Comparison of ENCODE assay signal across 10 mouse cellular contexts in the genomic region with DNA sequence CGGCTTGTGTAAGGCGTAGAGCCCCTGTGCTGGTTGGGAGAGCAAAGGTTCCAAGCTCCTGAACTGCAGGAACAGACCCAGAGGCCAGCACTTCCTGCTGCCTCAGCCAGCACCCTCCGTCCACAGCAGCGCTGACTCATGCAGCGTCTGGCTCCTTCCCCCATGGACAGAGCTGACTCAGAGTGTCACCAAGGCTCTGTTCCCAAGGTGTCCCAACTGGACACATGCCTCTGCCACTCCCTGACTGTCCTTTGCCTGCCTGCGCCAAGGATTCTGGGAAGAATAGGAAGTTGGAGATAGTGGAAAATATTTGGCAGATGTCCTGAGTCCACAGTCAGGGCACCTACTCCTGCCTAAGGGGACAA. TPM values are rescaled to one million over a fixed set of nuclear protein-coding genes. Genes with fewer than 3 reads are reported as not detected.
DNase-seq lines count a peak whose midpoint lies in the region; ATAC-seq lines count a peak whose summit lies in the region.
"Had no signal": no experiment of that assay in that cellular context is flagged by ENCODE, and none has a peak within 500 bp of the region (broad histone marks: within the 10 kb centered on the region; RNA-seq: fewer than 3 reads in every experiment).

No protein-coding gene starts in this region.

- peaks cover 11% of the 10 kb centered on the region for H3K4me1 ChIP-seq in hindbrain, embryonic 10.5 days (replicated peaks)
- 0 out of 2 replicates have a peak, but pooled peaks cover 3% of the 10 kb centered on the region for H3K4me1 ChIP-seq in hindbrain, embryonic 13.5 days (replicated peaks)
- 0 out of 2 replicates have a peak, but pooled peaks cover 5% of the 10 kb centered on the region for H3K4me1 ChIP-seq in liver, embryonic 13.5 days (replicated peaks)
- peaks cover 3% of the 10 kb centered on the region; the same call in 1 of the 2 replicates for H3K4me1 ChIP-seq in stomach, embryonic 16.5 days (ENCODE audit: control insufficient read depth, insufficient read depth, low read length)
- H3K4me1 ChIP-seq in forebrain, embryonic 13.5 days, result no peaks in the 10 kb centered on the region
- H3K4me1 ChIP-seq: midbrain, embryonic 12.5 days had no signal

- no peaks in the 10 kb centered on the region for H3K27me3 ChIP-seq in hindbrain, embryonic 10.5 days (ENCODE audit: insufficient read depth, poor library complexity, severe bottlenecking)
- H3K27me3 ChIP-seq in hindbrain, embryonic 13.5 days, result no peaks in the 10 kb centered on the region
- 0 out of 2 replicates have a peak, but pooled peaks cover 3% of the 10 kb centered on the region for H3K27me3 ChIP-seq in liver, embryonic 13.5 days
- no peaks in the 10 kb centered on the region for H3K27me3 ChIP-seq in stomach, embryonic 16.5 days (ENCODE audit: control insufficient read depth, insufficient read depth, low read length)
- H3K27me3 ChIP-seq in forebrain, embryonic 13.5 days, result no peaks in the 10 kb centered on the region
- H3K27me3 ChIP-seq: midbrain, embryonic 12.5 days had no signal

- no peak for DNase-seq in hindbrain, embryonic 10.5 days (ENCODE audit: low spot score)
- peak; percentile 71 for DNase-seq in heart, postnatal 25 days (ENCODE audit: low spot score)
- no peak for DNase-seq in liver, embryonic 13.5 days
- DNase-seq in retina, embryonic 14.5 days (ENCODE audit: low spot score), result no peak
- DNase-seq in cerebellum, adult 11 months, result no peak

- intact Hi-C loops in heart, postnatal 25 days (cut with DNase I), result no loop called here

- WGBS in hindbrain, embryonic 10.5 days, result 74% methylated on average over 6 of the region's 6 CpGs
- 75% methylated on average over 6 of the region's 6 CpGs for WGBS in hindbrain, embryonic 13.5 days
- 30% methylated on average over 6 of the region's 6 CpGs for WGBS in liver, embryonic 13.5 days (ENCODE audit: insufficient replicate concordance)
- WGBS in stomach, embryonic 16.5 days, result 49% methylated on average over 6 of the region's 6 CpGs
- 80% methylated on average over 6 of the region's 6 CpGs for WGBS in forebrain, embryonic 13.5 days

- no peak overlapping the region for H3K4me2 ChIP-seq in hindbrain, embryonic 13.5 days
- H3K4me2 ChIP-seq in liver, embryonic 13.5 days, result no peak overlapping the region
- no peak overlapping the region for H3K4me2 ChIP-seq in stomach, embryonic 16.5 days (ENCODE audit: low read depth, low read length)
- no peak overlapping the region for H3K4me2 ChIP-seq in forebrain, embryonic 13.5 days
- H3K4me2 ChIP-seq: midbrain, embryonic 12.5 days had no signal

- no peak overlapping the region for H3K9ac ChIP-seq in hindbrain, embryonic 13.5 days
- H3K9ac ChIP-seq in liver, embryonic 13.5 days, result no peak overlapping the region
- H3K9ac ChIP-seq in stomach, embryonic 16.5 days (ENCODE audit: low read length), result 0 out of 2 replicates have a peak overlapping the region, but pooled peaks have one; percentile 21
- H3K9ac ChIP-seq in forebrain, embryonic 13.5 days, result no peak overlapping the region
- H3K9ac ChIP-seq: midbrain, embryonic 12.5 days had no signal

- H3K9me3 ChIP-seq in hindbrain, embryonic 10.5 days, result no peaks in the 10 kb centered on the region
- H3K9me3 ChIP-seq in hindbrain, embryonic 13.5 days, result no peaks in the 10 kb centered on the region
- no peaks in the 10 kb centered on the region for H3K9me3 ChIP-seq in liver, embryonic 13.5 days (replicated peaks)
- H3K9me3 ChIP-seq in stomach, embryonic 16.5 days (replicated peaks; ENCODE audit: control insufficient read depth, low read length), result no peaks in the 10 kb centered on the region
- H3K9me3 ChIP-seq in forebrain, embryonic 13.5 days (replicated peaks), result no peaks in the 10 kb centered on the region
- H3K9me3 ChIP-seq: midbrain, embryonic 12.5 days had no signal

- H3K27ac ChIP-seq in hindbrain, embryonic 10.5 days, result 0 out of 2 replicates have a peak overlapping the region, but pooled peaks have one; percentile 17
- H3K27ac ChIP-seq in hindbrain, embryonic 13.5 days, result no peak overlapping the region
- H3K27ac ChIP-seq in liver, embryonic 13.5 days, result no peak overlapping the region
- H3K27ac ChIP-seq in stomach, embryonic 16.5 days (ENCODE audit: low read length), result no peak overlapping the region
- no peak overlapping the region for H3K27ac ChIP-seq in forebrain, embryonic 13.5 days
- H3K27ac ChIP-seq: midbrain, embryonic 12.5 days had no signal

- H3K36me3 ChIP-seq in hindbrain, embryonic 10.5 days, result no peaks in the 10 kb centered on the region
- no peaks in the 10 kb centered on the region for H3K36me3 ChIP-seq in hindbrain, embryonic 13.5 days
- no peaks in the 10 kb centered on the region for H3K36me3 ChIP-seq in liver, embryonic 13.5 days
- no peaks in the 10 kb centered on the region for H3K36me3 ChIP-seq in stomach, embryonic 16.5 days (ENCODE audit: control insufficient read depth, insufficient read depth, low read length)
- no peaks in the 10 kb centered on the region for H3K36me3 ChIP-seq in forebrain, embryonic 13.5 days (ENCODE audit: poor library complexity, severe bottlenecking)
- H3K36me3 ChIP-seq: midbrain, embryonic 12.5 days had no signal

- no peak for ATAC-seq in hindbrain, embryonic 13.5 days (ENCODE audit: low FRiP score)
- peak; percentile 62; the same call in 1 of the 2 replicates for ATAC-seq in liver, embryonic 13.5 days (ENCODE audit: low read depth)
- ATAC-seq in stomach, embryonic 16.5 days (ENCODE audit: insufficient read depth, low FRiP score), result peak; percentile 90
- no peak for ATAC-seq in forebrain, embryonic 13.5 days

- H3K4me3 ChIP-seq in hindbrain, embryonic 10.5 days, result no peak overlapping the region
- no peak overlapping the region for H3K4me3 ChIP-seq in hindbrain, embryonic 13.5 days
- no peak overlapping the region for H3K4me3 ChIP-seq in liver, embryonic 13.5 days (replicated peaks)
- H3K4me3 ChIP-seq in stomach, embryonic 16.5 days (replicated peaks; ENCODE audit: low read length), result no peak overlapping the region
- no peak overlapping the region for H3K4me3 ChIP-seq in forebrain, embryonic 13.5 days
- H3K4me3 ChIP-seq: midbrain, embryonic 12.5 days had no signal

RNA-seq across cellular contexts. Expression of a gene that starts 10.1 kb away (rescaled TPM):
- 0.11 TPM in 1 of 2 replicates, not detected in the other for polyA plus RNA-seq in hindbrain, embryonic 10.5 days (2016; fragmentation: Nextera tagmentation; extraction: Ambion mirVana)
- 0.08 and 0.14 TPM in 2 replicates for polyA plus RNA-seq in hindbrain, embryonic 13.5 days (2015; fragmentation: Nextera tagmentation; extraction: Ambion mirVana)
- 1 to 10 TPM; 3.2 to 3.4 TPM for total RNA-seq in heart, postnatal 25 days (2021)
- polyA plus RNA-seq in liver, embryonic 13.5 days (2015; fragmentation: Nextera tagmentation; extraction: Ambion mirVana), result 0.03 TPM in 1 of 2 replicates, not detected in the other
- polyA plus RNA-seq in stomach, embryonic 16.5 days (2015; fragmentation: Nextera tagmentation; extraction: Ambion mirVana), result 0.59 TPM in 1 of 2 replicates, not detected in the other
- polyA plus RNA-seq in forebrain, embryonic 13.5 days (2015; fragmentation: Nextera tagmentation; extraction: Ambion mirVana), result 0.08 TPM in 1 of 2 replicates, not detected in the other

RNA-seq across cellular contexts. Expression of a gene that starts 23.8 kb away (rescaled TPM):
- polyA plus RNA-seq in hindbrain, embryonic 10.5 days (2016; fragmentation: Nextera tagmentation; extraction: Ambion mirVana), result not detected in 2 replicates
- polyA plus RNA-seq in hindbrain, embryonic 13.5 days (2015; fragmentation: Nextera tagmentation; extraction: Ambion mirVana), result not detected in 2 replicates
- not detected for total RNA-seq in heart, postnatal 25 days (2021)
- polyA plus RNA-seq in liver, embryonic 13.5 days (2015; fragmentation: Nextera tagmentation; extraction: Ambion mirVana), result not detected in 2 replicates
- not detected in 2 replicates for polyA plus RNA-seq in stomach, embryonic 16.5 days (2015; fragmentation: Nextera tagmentation; extraction: Ambion mirVana)
- not detected in 2 replicates for polyA plus RNA-seq in forebrain, embryonic 13.5 days (2015; fragmentation: Nextera tagmentation; extraction: Ambion mirVana)
- polyA plus RNA-seq: cortical plate, adult 2 months; midbrain, embryonic 12.5 days had no signal

RNA-seq across cellular contexts. Expression of a gene that starts 45.6 kb away (rescaled TPM):
- 45.0 TPM in 2 replicates for polyA plus RNA-seq in hindbrain, embryonic 10.5 days (2016; fragmentation: Nextera tagmentation; extraction: Ambion mirVana)
- polyA plus RNA-seq in hindbrain, embryonic 13.5 days (2015; fragmentation: Nextera tagmentation; extraction: Ambion mirVana), result 46.1 and 49.7 TPM in 2 replicates
- 10 to 100 TPM; 85.5 to 87.9 TPM for total RNA-seq in heart, postnatal 25 days (2021)
- 9.8 and 11.0 TPM in 2 replicates for polyA plus RNA-seq in liver, embryonic 13.5 days (2015; fragmentation: Nextera tagmentation; extraction: Ambion mirVana)
- polyA plus RNA-seq in stomach, embryonic 16.5 days (2015; fragmentation: Nextera tagmentation; extraction: Ambion mirVana), result 21.3 and 22.1 TPM in 2 replicates
- polyA plus RNA-seq in forebrain, embryonic 13.5 days (2015; fragmentation: Nextera tagmentation; extraction: Ambion mirVana), result 43.1 and 45.7 TPM in 2 replicates

RNA-seq across cellular contexts. Expression of a gene that starts 48.9 kb away (rescaled TPM):
- not detected in 2 replicates for polyA plus RNA-seq in hindbrain, embryonic 10.5 days (2016; fragmentation: Nextera tagmentation; extraction: Ambion mirVana)
- polyA plus RNA-seq in hindbrain, embryonic 13.5 days (2015; fragmentation: Nextera tagmentation; extraction: Ambion mirVana), result not detected in 2 replicates
- total RNA-seq in heart, postnatal 25 days (2021), result 100 to 1,000 TPM; 175 to 176 TPM
- 0.10 TPM in 1 of 2 replicates, not detected in the other for polyA plus RNA-seq in liver, embryonic 13.5 days (2015; fragmentation: Nextera tagmentation; extraction: Ambion mirVana)
- not detected in 2 replicates for polyA plus RNA-seq in stomach, embryonic 16.5 days (2015; fragmentation: Nextera tagmentation; extraction: Ambion mirVana)
- polyA plus RNA-seq in forebrain, embryonic 13.5 days (2015; fragmentation: Nextera tagmentation; extraction: Ambion mirVana), result not detected in 2 replicates
- polyA plus RNA-seq: midbrain, embryonic 12.5 days had no signal

Comparison
In these comparisons a context has a peak if more than half of its experiments do, and no peak if none do; other contexts are left out.
1. ATAC-seq: peak in liver, embryonic 13.5 days (single experiment) and stomach, embryonic 16.5 days (single experiment); none in hindbrain, embryonic 13.5 days (single experiment) and forebrain, embryonic 13.5 days (single experiment).